In the genomic region with DNA sequence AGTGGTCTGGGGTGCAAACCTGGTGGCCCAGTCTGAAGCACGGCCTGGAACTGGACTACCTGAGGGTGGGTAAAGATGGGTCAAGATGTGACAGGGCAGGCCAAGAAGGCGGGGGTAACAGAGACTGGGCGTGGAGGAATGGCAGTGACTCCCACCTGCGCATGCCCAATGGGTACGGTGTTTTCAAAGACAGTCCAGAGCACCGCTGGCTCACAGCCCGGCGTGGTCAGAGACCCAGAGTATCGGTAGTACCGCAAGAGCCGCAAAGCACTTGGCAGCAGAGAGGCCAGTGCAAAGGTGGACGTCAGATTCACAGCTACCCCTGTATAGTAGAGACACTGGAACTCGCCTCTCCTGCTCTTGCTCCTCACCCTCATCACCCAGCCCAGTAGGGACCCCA, we compare ENCODE assay signal across 21 mouse cellular contexts. TPM values are rescaled to one million over a fixed set of nuclear protein-coding genes. Genes with fewer than 3 reads are reported as not detected.
DNase-seq lines count a peak whose midpoint lies in the region; ATAC-seq and TF ChIP-seq lines count a peak whose summit lies in the region.
"Had no signal": no experiment of that assay in that cellular context is flagged by ENCODE, and none has a peak within 500 bp of the region (broad histone marks: within the 10 kb centered on the region; RNA-seq: fewer than 3 reads in every experiment).

No protein-coding gene starts in this region.

- no peak for ATAC-seq in hindbrain, embryonic 16.5 days
- ATAC-seq in midbrain, embryonic 13.5 days = no peak
- ATAC-seq: forebrain, embryonic 15.5 days; intestine, embryonic 16.5 days; liver, embryonic 12.5 days had no signal

- H3K4me2 ChIP-seq in hindbrain, embryonic 16.5 days (ENCODE audit: low read length) = peak overlapping the region; percentile 21; the same call in 1 of the 2 replicates
- H3K4me2 ChIP-seq in midbrain, embryonic 13.5 days (replicated peaks) = 0 out of 2 replicates have a peak overlapping the region, but pooled peaks have one; percentile 3
- H3K4me2 ChIP-seq: embryonic facial prominence, embryonic 13.5 days; forebrain, embryonic 15.5 days; heart, embryonic 15.5 days; limb, embryonic 12.5 days; liver, embryonic 12.5 days had no signal

- peak; percentile 38 for DNase-seq in cerebellum, adult 11 months
- no peak for DNase-seq in cerebellum, adult 9-10 months
- no peak for DNase-seq in hindbrain, embryonic 10.5 days (ENCODE audit: low spot score)
- no peak for DNase-seq in midbrain, embryonic 10.5 days (ENCODE audit: low spot score)
- DNase-seq in embryo, embryonic 9.5 days (ENCODE audit: extremely low spot score) = no peak
- DNase-seq: gastrocnemius, postnatal 14 days; heart, adult 2 months; heart, postnatal 4 days; lung, adult 2 months; right cerebral cortex, postnatal 4 days had no signal

- TF ChIP-seq POLR2A in cortical plate, adult 2 months (IDR thresholded peaks at IDR 0.05; ENCODE audit: extremely low read depth, insufficient read depth, low read length) = 0 out of 2 replicates have a peak, but pooled peaks have one; percentile 6

- H3K9ac ChIP-seq in hindbrain, embryonic 16.5 days (ENCODE audit: low read depth, low read length) = no peak overlapping the region
- no peak overlapping the region for H3K9ac ChIP-seq in midbrain, embryonic 13.5 days (replicated peaks)
- H3K9ac ChIP-seq: embryonic facial prominence, embryonic 13.5 days; forebrain, embryonic 15.5 days; heart, embryonic 15.5 days; limb, embryonic 12.5 days; liver, embryonic 12.5 days had no signal

- H3K9me3 ChIP-seq in hindbrain, embryonic 16.5 days (ENCODE audit: control insufficient read depth, low read length) = no peaks in the 10 kb centered on the region
- H3K9me3 ChIP-seq in hindbrain, embryonic 10.5 days = no peaks in the 10 kb centered on the region
- H3K9me3 ChIP-seq in midbrain, embryonic 13.5 days = no peaks in the 10 kb centered on the region
- no peaks in the 10 kb centered on the region for H3K9me3 ChIP-seq in midbrain, embryonic 10.5 days (replicated peaks)
- H3K9me3 ChIP-seq: embryonic facial prominence, embryonic 13.5 days; forebrain, embryonic 15.5 days; heart, embryonic 15.5 days; limb, embryonic 12.5 days; liver, embryonic 12.5 days had no signal

- H3K27ac ChIP-seq in hindbrain, embryonic 16.5 days (ENCODE audit: low read depth, low read length) = no peak overlapping the region; the same call in 1 of the 2 replicates
- no peak overlapping the region for H3K27ac ChIP-seq in hindbrain, embryonic 10.5 days
- H3K27ac ChIP-seq in midbrain, embryonic 13.5 days = no peak overlapping the region
- H3K27ac ChIP-seq in midbrain, embryonic 10.5 days (replicated peaks) = no peak overlapping the region
- H3K27ac ChIP-seq in cortical plate, adult 2 months (ENCODE audit: insufficient read depth, low read length) = no peak overlapping the region
- H3K27ac ChIP-seq: embryonic facial prominence, embryonic 13.5 days; forebrain, embryonic 15.5 days; heart, adult 2 months; heart, embryonic 15.5 days; limb, embryonic 12.5 days; liver, embryonic 12.5 days had no signal

- 0 out of 2 replicates have a peak, but pooled peaks cover 3% of the 10 kb centered on the region for H3K36me3 ChIP-seq in hindbrain, embryonic 16.5 days (ENCODE audit: control insufficient read depth, insufficient read depth, low read length)
- peaks cover 14% of the 10 kb centered on the region for H3K36me3 ChIP-seq in hindbrain, embryonic 10.5 days
- H3K36me3 ChIP-seq in midbrain, embryonic 13.5 days = peaks cover 21% of the 10 kb centered on the region
- H3K36me3 ChIP-seq in midbrain, embryonic 10.5 days = peaks cover 14% of the 10 kb centered on the region
- H3K36me3 ChIP-seq: heart, embryonic 15.5 days had no signal

- no peak for TF ChIP-seq CTCF in cortical plate, adult 2 months (IDR thresholded peaks at IDR 0.05; ENCODE audit: extremely low read depth, insufficient read depth, low read length)

- H3K4me3 ChIP-seq in hindbrain, embryonic 16.5 days (ENCODE audit: low read length) = no peak overlapping the region
- no peak overlapping the region for H3K4me3 ChIP-seq in hindbrain, embryonic 10.5 days
- H3K4me3 ChIP-seq in midbrain, embryonic 13.5 days (replicated peaks) = no peak overlapping the region
- no peak overlapping the region for H3K4me3 ChIP-seq in midbrain, embryonic 10.5 days
- H3K4me3 ChIP-seq in cortical plate, adult 2 months (ENCODE audit: insufficient read depth, low read length) = no peak overlapping the region
- H3K4me3 ChIP-seq: embryonic facial prominence, embryonic 13.5 days; forebrain, embryonic 15.5 days; heart, adult 2 months; heart, embryonic 15.5 days; limb, embryonic 12.5 days; liver, embryonic 12.5 days had no signal

- 54% methylated on average over 13 of the region's 13 CpGs for WGBS in hindbrain, embryonic 16.5 days
- 59% methylated on average over 13 of the region's 13 CpGs for WGBS in hindbrain, embryonic 10.5 days
- 55% methylated on average over 13 of the region's 13 CpGs for whole genome bisulfite sequencing in midbrain, embryonic 13.5 days
- 41% methylated on average over 13 of the region's 13 CpGs for WGBS in midbrain, embryonic 10.5 days

- H3K27me3 ChIP-seq in hindbrain, embryonic 16.5 days (replicated peaks; ENCODE audit: control insufficient read depth, insufficient read depth, low read length) = peaks cover 19% of the 10 kb centered on the region; the same call in 1 of the 2 replicates
- peaks cover 77% of the 10 kb centered on the region for H3K27me3 ChIP-seq in hindbrain, embryonic 10.5 days (ENCODE audit: insufficient read depth, poor library complexity, severe bottlenecking)
- peaks cover 77% of the 10 kb centered on the region for H3K27me3 ChIP-seq in midbrain, embryonic 13.5 days
- peaks cover 78% of the 10 kb centered on the region for H3K27me3 ChIP-seq in midbrain, embryonic 10.5 days (ENCODE audit: low read depth, poor library complexity, severe bottlenecking)

- H3K4me1 ChIP-seq in hindbrain, embryonic 16.5 days (ENCODE audit: control insufficient read depth, insufficient read depth, low read depth, low read length) = peaks cover 26% of the 10 kb centered on the region
- H3K4me1 ChIP-seq in hindbrain, embryonic 10.5 days (replicated peaks) = peaks cover 23% of the 10 kb centered on the region
- peaks cover 29% of the 10 kb centered on the region for H3K4me1 ChIP-seq in midbrain, embryonic 13.5 days (replicated peaks)
- H3K4me1 ChIP-seq in midbrain, embryonic 10.5 days = peaks cover 24% of the 10 kb centered on the region
- H3K4me1 ChIP-seq in cortical plate, adult 2 months (ENCODE audit: control insufficient read depth, insufficient read depth, low read length) = peaks cover 4% of the 10 kb centered on the region

RNA-seq across cellular contexts. Expression of a gene that starts 2.6 kb away (rescaled TPM):
- polyA plus RNA-seq in hindbrain, embryonic 16.5 days (2015; fragmentation: Nextera tagmentation; extraction: Ambion mirVana) = 3.3 and 3.9 TPM in 2 replicates
- 0.22 TPM in 1 of 2 replicates, not detected in the other for polyA plus RNA-seq in hindbrain, embryonic 10.5 days (2016; fragmentation: Nextera tagmentation; extraction: Ambion mirVana)
- polyA plus RNA-seq in midbrain, embryonic 13.5 days (2015; fragmentation: Nextera tagmentation; extraction: Ambion mirVana) = 0.54 and 0.70 TPM in 2 replicates
- polyA plus RNA-seq in midbrain, embryonic 10.5 days (2016; fragmentation: Nextera tagmentation; extraction: Ambion mirVana) = 0.21 TPM in 1 of 2 replicates, not detected in the other
- 5.3 and 7.4 TPM in 2 replicates for polyA plus RNA-seq in cortical plate, adult 2 months (2012; rRNA removed)
- polyA plus RNA-seq: heart, adult 2 months; heart, embryonic 15.5 days; intestine, embryonic 16.5 days; liver, embryonic 12.5 days; stomach, embryonic 16.5 days had no signal

RNA-seq across cellular contexts. Expression of a gene that starts 2.7 kb away (rescaled TPM):
- 3.5 and 3.8 TPM in 2 replicates for polyA plus RNA-seq in hindbrain, embryonic 16.5 days (2015; fragmentation: Nextera tagmentation; extraction: Ambion mirVana)
- polyA plus RNA-seq in hindbrain, embryonic 10.5 days (2016; fragmentation: Nextera tagmentation; extraction: Ambion mirVana) = 1.9 and 2.3 TPM in 2 replicates
- polyA plus RNA-seq in midbrain, embryonic 13.5 days (2015; fragmentation: Nextera tagmentation; extraction: Ambion mirVana) = 5.3 and 5.5 TPM in 2 replicates
- polyA plus RNA-seq in midbrain, embryonic 10.5 days (2016; fragmentation: Nextera tagmentation; extraction: Ambion mirVana) = 1.8 and 1.9 TPM in 2 replicates
- 19.0 and 19.4 TPM in 2 replicates for polyA plus RNA-seq in cortical plate, adult 2 months (2012; rRNA removed)

RNA-seq across cellular contexts. Expression of a gene that starts 38.4 kb away (rescaled TPM):
- polyA plus RNA-seq in hindbrain, embryonic 16.5 days (2015; fragmentation: Nextera tagmentation; extraction: Ambion mirVana) = 1.4 TPM in 2 replicates
- 5.4 and 9.6 TPM in 2 replicates for polyA plus RNA-seq in hindbrain, embryonic 10.5 days (2016; fragmentation: Nextera tagmentation; extraction: Ambion mirVana)
- 0.85 and 1.6 TPM in 2 replicates for polyA plus RNA-seq in midbrain, embryonic 13.5 days (2015; fragmentation: Nextera tagmentation; extraction: Ambion mirVana)
- 4.1 TPM in 2 replicates for polyA plus RNA-seq in midbrain, embryonic 10.5 days (2016; fragmentation: Nextera tagmentation; extraction: Ambion mirVana)
- 3.5 and 3.7 TPM in 2 replicates for polyA plus RNA-seq in cortical plate, adult 2 months (2012; rRNA removed)
- polyA plus RNA-seq: G1E had no signal

RNA-seq across cellular contexts. Expression of a gene that starts 56.0 kb away (rescaled TPM):
- polyA plus RNA-seq in hindbrain, embryonic 16.5 days (2015; fragmentation: Nextera tagmentation; extraction: Ambion mirVana) = 0.29 and 0.36 TPM in 2 replicates
- 0.14 and 0.20 TPM in 2 replicates for polyA plus RNA-seq in hindbrain, embryonic 10.5 days (2016; fragmentation: Nextera tagmentation; extraction: Ambion mirVana)
- 0.71 and 0.98 TPM in 2 replicates for polyA plus RNA-seq in midbrain, embryonic 13.5 days (2015; fragmentation: Nextera tagmentation; extraction: Ambion mirVana)
- 0.35 and 0.60 TPM in 2 replicates for polyA plus RNA-seq in midbrain, embryonic 10.5 days (2016; fragmentation: Nextera tagmentation; extraction: Ambion mirVana)
- 2.6 and 3.0 TPM in 2 replicates for polyA plus RNA-seq in cortical plate, adult 2 months (2012; rRNA removed)
- polyA plus RNA-seq: liver, embryonic 12.5 days had no signal

RNA-seq across cellular contexts. Expression of a gene that starts 58.5 kb away (rescaled TPM):
- 0.05 TPM in 1 of 2 replicates, not detected in the other for polyA plus RNA-seq in hindbrain, embryonic 16.5 days (2015; fragmentation: Nextera tagmentation; extraction: Ambion mirVana)
- polyA plus RNA-seq in hindbrain, embryonic 10.5 days (2016; fragmentation: Nextera tagmentation; extraction: Ambion mirVana) = not detected in 2 replicates
- polyA plus RNA-seq in midbrain, embryonic 13.5 days (2015; fragmentation: Nextera tagmentation; extraction: Ambion mirVana) = 0.07 TPM in 1 of 2 replicates, not detected in the other
- polyA plus RNA-seq in midbrain, embryonic 10.5 days (2016; fragmentation: Nextera tagmentation; extraction: Ambion mirVana) = 0.05 TPM in 1 of 2 replicates, not detected in the other
- 0.08 and 0.10 TPM in 2 replicates for polyA plus RNA-seq in cortical plate, adult 2 months (2012; rRNA removed)
- polyA plus RNA-seq: embryonic facial prominence, embryonic 13.5 days; G1E; limb, embryonic 12.5 days; liver, embryonic 12.5 days had no signal
